15 mouse cellular contexts compared by ENCODE assay signal in the genomic region with DNA sequence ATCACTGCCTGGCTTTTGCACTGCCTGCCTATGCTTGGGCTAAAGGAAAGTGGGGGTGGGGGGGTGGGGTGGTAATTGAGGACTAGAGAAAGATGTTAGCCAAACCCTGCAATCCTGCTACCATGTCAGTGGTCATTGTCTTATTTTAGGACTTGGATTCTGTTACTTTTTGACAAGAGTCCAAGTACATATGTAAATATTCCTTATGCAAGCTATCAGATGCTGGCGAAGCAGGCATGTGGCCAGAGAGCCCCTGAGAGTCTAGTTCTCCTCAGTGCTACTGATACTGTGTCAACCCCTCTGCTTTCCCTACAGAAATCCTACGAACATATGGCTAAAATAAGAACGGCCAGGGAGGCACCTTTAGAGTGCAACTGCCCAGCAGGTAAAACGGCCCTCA. TPM values are rescaled to one million over a fixed set of nuclear protein-coding genes. Genes with fewer than 3 reads are reported as not detected.
DNase-seq lines count a peak whose midpoint lies in the region; ATAC-seq lines count a peak whose summit lies in the region.
"Had no signal": no experiment of that assay in that cellular context is flagged by ENCODE, and none has a peak within 500 bp of the region (broad histone marks: within the 10 kb centered on the region; RNA-seq: fewer than 3 reads in every experiment).

No protein-coding gene starts in this region.

- no peaks in the 10 kb centered on the region for H3K9me3 ChIP-seq in hindbrain, embryonic 15.5 days
- H3K9me3 ChIP-seq in hindbrain, embryonic 12.5 days (replicated peaks): no peaks in the 10 kb centered on the region
- no peaks in the 10 kb centered on the region for H3K9me3 ChIP-seq in midbrain, embryonic 13.5 days
- no peaks in the 10 kb centered on the region for H3K9me3 ChIP-seq in midbrain, embryonic 11.5 days (ENCODE audit: control insufficient read depth, low read length)
- no peaks in the 10 kb centered on the region for H3K9me3 ChIP-seq in limb, embryonic 10.5 days (replicated peaks)
- H3K9me3 ChIP-seq in neural tube, embryonic 13.5 days: no peaks in the 10 kb centered on the region
- no peaks in the 10 kb centered on the region for H3K9me3 ChIP-seq in forebrain, embryonic 13.5 days (replicated peaks)

- no peak for ATAC-seq in hindbrain, embryonic 15.5 days (ENCODE audit: low FRiP score, low read depth)
- ATAC-seq in hindbrain, embryonic 12.5 days (ENCODE audit: low FRiP score): no peak
- no peak for ATAC-seq in midbrain, embryonic 13.5 days
- ATAC-seq in midbrain, embryonic 11.5 days (ENCODE audit: low FRiP score): no peak
- no peak for ATAC-seq in neural tube, embryonic 13.5 days (ENCODE audit: low read depth)
- no peak for ATAC-seq in forebrain, embryonic 13.5 days

- 80% methylated on average over 4 of the region's 4 CpGs for WGBS in hindbrain, embryonic 15.5 days
- 74% methylated on average over 4 of the region's 4 CpGs for WGBS in hindbrain, embryonic 12.5 days
- 86% methylated on average over 4 of the region's 4 CpGs for WGBS in midbrain, embryonic 13.5 days
- WGBS in midbrain, embryonic 11.5 days: 87% methylated on average over 4 of the region's 4 CpGs
- 67% methylated on average over 4 of the region's 4 CpGs for WGBS in limb, embryonic 10.5 days
- 84% methylated on average over 4 of the region's 4 CpGs for WGBS in neural tube, embryonic 13.5 days
- WGBS in forebrain, embryonic 13.5 days: 85% methylated on average over 4 of the region's 4 CpGs

- no peaks in the 10 kb centered on the region for H3K36me3 ChIP-seq in hindbrain, embryonic 15.5 days
- H3K36me3 ChIP-seq in hindbrain, embryonic 12.5 days: no peaks in the 10 kb centered on the region
- no peaks in the 10 kb centered on the region for H3K36me3 ChIP-seq in midbrain, embryonic 13.5 days
- H3K36me3 ChIP-seq in midbrain, embryonic 11.5 days (ENCODE audit: control insufficient read depth, insufficient read depth, low read length): no peaks in the 10 kb centered on the region
- H3K36me3 ChIP-seq in limb, embryonic 10.5 days: no peaks in the 10 kb centered on the region
- no peaks in the 10 kb centered on the region for H3K36me3 ChIP-seq in neural tube, embryonic 13.5 days
- no peaks in the 10 kb centered on the region for H3K36me3 ChIP-seq in forebrain, embryonic 13.5 days (ENCODE audit: poor library complexity, severe bottlenecking)

- no peak for DNase-seq in midbrain, embryonic 11.5 days (ENCODE audit: low spot score, missing footprints)
- DNase-seq in limb, embryonic 10.5 days (ENCODE audit: low spot score): no peak
- DNase-seq in spleen, postnatal 36 days (ENCODE audit: low spot score in 2 of 2): no peak
- DNase-seq: adrenal gland, adult 8-10 months; cerebellum, adult 2 months; embryo, embryonic 11 days; gastrocnemius, adult 2 months; heart, adult 18-20 months; kidney, adult 11 months; kidney, postnatal 25 days had no signal

- H3K27me3 ChIP-seq in hindbrain, embryonic 15.5 days: no peaks in the 10 kb centered on the region
- H3K27me3 ChIP-seq in hindbrain, embryonic 12.5 days: peaks cover 11% of the 10 kb centered on the region
- peaks cover 11% of the 10 kb centered on the region for H3K27me3 ChIP-seq in midbrain, embryonic 13.5 days
- peaks cover 2% of the 10 kb centered on the region; the same call in 1 of the 2 replicates for H3K27me3 ChIP-seq in midbrain, embryonic 11.5 days (ENCODE audit: control insufficient read depth, insufficient read depth, low read length)
- H3K27me3 ChIP-seq in limb, embryonic 10.5 days (ENCODE audit: low read depth, poor library complexity, severe bottlenecking): peaks cover 9% of the 10 kb centered on the region
- peaks cover 13% of the 10 kb centered on the region for H3K27me3 ChIP-seq in neural tube, embryonic 13.5 days
- peaks cover 11% of the 10 kb centered on the region; the same call in 1 of the 2 replicates for H3K27me3 ChIP-seq in forebrain, embryonic 13.5 days

- no peak overlapping the region for H3K27ac ChIP-seq in hindbrain, embryonic 15.5 days (replicated peaks)
- no peak overlapping the region for H3K27ac ChIP-seq in hindbrain, embryonic 12.5 days
- no peak overlapping the region for H3K27ac ChIP-seq in midbrain, embryonic 13.5 days
- no peak overlapping the region for H3K27ac ChIP-seq in midbrain, embryonic 11.5 days (ENCODE audit: low read depth, low read length)
- no peak overlapping the region for H3K27ac ChIP-seq in limb, embryonic 10.5 days
- H3K27ac ChIP-seq in neural tube, embryonic 13.5 days (replicated peaks): no peak overlapping the region
- no peak overlapping the region for H3K27ac ChIP-seq in forebrain, embryonic 13.5 days
- H3K27ac ChIP-seq: gastrocnemius, adult 2 months had no signal

- no peak overlapping the region for H3K9ac ChIP-seq in hindbrain, embryonic 15.5 days
- no peak overlapping the region for H3K9ac ChIP-seq in hindbrain, embryonic 12.5 days
- H3K9ac ChIP-seq in midbrain, embryonic 13.5 days (replicated peaks): no peak overlapping the region
- H3K9ac ChIP-seq in midbrain, embryonic 11.5 days (ENCODE audit: low read length): no peak overlapping the region
- no peak overlapping the region for H3K9ac ChIP-seq in neural tube, embryonic 13.5 days
- H3K9ac ChIP-seq in forebrain, embryonic 13.5 days: no peak overlapping the region

- peak overlapping the region; percentile 98 for H3K4me2 ChIP-seq in hindbrain, embryonic 15.5 days
- H3K4me2 ChIP-seq in hindbrain, embryonic 12.5 days (replicated peaks): no peak overlapping the region
- H3K4me2 ChIP-seq in midbrain, embryonic 13.5 days (replicated peaks): peak overlapping the region; percentile 99
- no peak overlapping the region for H3K4me2 ChIP-seq in midbrain, embryonic 11.5 days
- peak overlapping the region; percentile 100 for H3K4me2 ChIP-seq in neural tube, embryonic 13.5 days
- no peak overlapping the region for H3K4me2 ChIP-seq in forebrain, embryonic 13.5 days

- peaks cover 8% of the 10 kb centered on the region for H3K4me1 ChIP-seq in hindbrain, embryonic 15.5 days (replicated peaks)
- peaks cover 15% of the 10 kb centered on the region for H3K4me1 ChIP-seq in hindbrain, embryonic 12.5 days
- H3K4me1 ChIP-seq in midbrain, embryonic 13.5 days (replicated peaks): peaks cover 13% of the 10 kb centered on the region
- H3K4me1 ChIP-seq in midbrain, embryonic 11.5 days (ENCODE audit: control insufficient read depth, insufficient read depth, low read length): no peaks in the 10 kb centered on the region
- peaks cover 45% of the 10 kb centered on the region for H3K4me1 ChIP-seq in limb, embryonic 10.5 days
- peaks cover 10% of the 10 kb centered on the region; the same call in 1 of the 2 replicates for H3K4me1 ChIP-seq in neural tube, embryonic 13.5 days (replicated peaks)
- 0 out of 2 replicates have a peak, but pooled peaks cover 5% of the 10 kb centered on the region for H3K4me1 ChIP-seq in forebrain, embryonic 13.5 days

- no peak overlapping the region for H3K4me3 ChIP-seq in hindbrain, embryonic 15.5 days
- H3K4me3 ChIP-seq in hindbrain, embryonic 12.5 days: no peak overlapping the region
- H3K4me3 ChIP-seq in midbrain, embryonic 13.5 days (replicated peaks): peak overlapping the region; percentile 58; the same call in 1 of the 2 replicates
- H3K4me3 ChIP-seq in midbrain, embryonic 11.5 days (ENCODE audit: low read depth, low read length): no peak overlapping the region
- peak overlapping the region; percentile 71 for H3K4me3 ChIP-seq in limb, embryonic 10.5 days
- no peak overlapping the region for H3K4me3 ChIP-seq in neural tube, embryonic 13.5 days
- no peak overlapping the region for H3K4me3 ChIP-seq in forebrain, embryonic 13.5 days
- H3K4me3 ChIP-seq: gastrocnemius, adult 2 months had no signal

RNA-seq across cellular contexts. Expression of a gene that starts 51.1 kb away (rescaled TPM):
- 5.5 and 6.4 TPM in 2 replicates for polyA plus RNA-seq in hindbrain, embryonic 15.5 days (2015; fragmentation: Nextera tagmentation; extraction: Ambion mirVana)
- 10.0 and 11.8 TPM in 2 replicates for polyA plus RNA-seq in hindbrain, embryonic 12.5 days (2016; fragmentation: Nextera tagmentation; extraction: Ambion mirVana)
- 9.4 and 11.2 TPM in 2 replicates for polyA plus RNA-seq in midbrain, embryonic 13.5 days (2015; fragmentation: Nextera tagmentation; extraction: Ambion mirVana)
- 3.0 and 3.5 TPM in 2 replicates for polyA plus RNA-seq in midbrain, embryonic 11.5 days (2014; fragmentation: Nextera tagmentation; extraction: Ambion mirVana)
- polyA plus RNA-seq in limb, embryonic 10.5 days (2016; fragmentation: Nextera tagmentation; extraction: Ambion mirVana): 11.5 and 18.3 TPM in 2 replicates
- 3.1 and 4.5 TPM in 2 replicates for polyA plus RNA-seq in neural tube, embryonic 13.5 days (2015; fragmentation: Nextera tagmentation; extraction: Ambion mirVana)
- 2.2 and 2.8 TPM in 2 replicates for polyA plus RNA-seq in forebrain, embryonic 13.5 days (2015; fragmentation: Nextera tagmentation; extraction: Ambion mirVana)

Comparison
In these comparisons a context has a peak if more than half of its experiments do, and no peak if none do; other contexts are left out.
1. H3K4me2 ChIP-seq: peak in hindbrain, embryonic 15.5 days (single experiment), midbrain, embryonic 13.5 days (single experiment) and neural tube, embryonic 13.5 days (single experiment); none in hindbrain, embryonic 12.5 days (single experiment), midbrain, embryonic 11.5 days (single experiment) and forebrain, embryonic 13.5 days (single experiment).
2. H3K4me3 ChIP-seq: peak in midbrain, embryonic 13.5 days (single experiment) and limb, embryonic 10.5 days (single experiment); none in hindbrain, embryonic 15.5 days (single experiment), hindbrain, embryonic 12.5 days (single experiment), midbrain, embryonic 11.5 days (single experiment), neural tube, embryonic 13.5 days (single experiment) and forebrain, embryonic 13.5 days (single experiment).